Mouse (Mus musculus) erythroblast, embryonic 14.5 days (primary cell): Measurements from ENCODE around the gene Gm20479.

Experiments used
- GATA1 ChIP-seq: IDR thresholded peaks from 2 replicates; pipeline ENCODE4 v1.6.1; 2012; ENCODE audit warnings: low read length, inconsistent platforms, mixed read lengths
- TAL1 ChIP-seq: IDR thresholded peaks from 3 replicates; pipeline ENCODE4 v1.6.1; 2012; ENCODE audit warnings: low read length, inconsistent platforms, mixed read lengths

DNA sequence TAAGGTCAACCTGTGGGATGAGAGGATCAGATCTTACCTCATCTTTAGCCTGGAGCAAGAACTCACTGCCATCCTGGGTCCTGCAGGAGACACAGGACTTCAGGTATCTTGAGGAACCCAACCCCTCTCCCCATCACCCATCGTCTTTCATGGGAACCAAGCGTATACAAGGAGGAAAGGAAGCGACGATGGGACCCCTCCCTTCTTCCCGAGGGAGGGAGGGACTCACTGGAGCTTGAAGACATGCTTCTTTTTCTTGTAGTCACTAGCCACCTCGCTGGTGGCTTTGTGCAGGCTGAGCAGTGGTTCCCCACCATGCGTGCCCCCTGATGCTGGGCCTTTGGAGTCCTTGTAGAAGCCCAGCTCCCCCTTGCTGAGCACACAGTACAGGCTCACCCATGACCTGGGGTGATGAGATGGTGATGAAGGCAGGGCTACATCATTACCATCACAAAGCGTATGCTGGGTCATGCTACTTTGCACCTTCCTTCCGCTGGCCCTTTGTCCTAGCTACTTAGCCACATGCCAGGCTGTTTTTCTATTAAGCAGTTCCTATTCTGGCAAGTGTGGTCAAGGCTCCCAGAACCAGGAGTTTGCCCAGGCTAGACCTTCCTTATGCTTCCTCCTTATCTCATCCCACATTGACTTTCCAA, 2.6 kb upstream of the Gm20479 start:
- TF ChIP-seq TAL1 (no peak), GATA1 (no peak)
